Comparison of ENCODE assay signal across 8 mouse cellular contexts in the genomic region with DNA sequence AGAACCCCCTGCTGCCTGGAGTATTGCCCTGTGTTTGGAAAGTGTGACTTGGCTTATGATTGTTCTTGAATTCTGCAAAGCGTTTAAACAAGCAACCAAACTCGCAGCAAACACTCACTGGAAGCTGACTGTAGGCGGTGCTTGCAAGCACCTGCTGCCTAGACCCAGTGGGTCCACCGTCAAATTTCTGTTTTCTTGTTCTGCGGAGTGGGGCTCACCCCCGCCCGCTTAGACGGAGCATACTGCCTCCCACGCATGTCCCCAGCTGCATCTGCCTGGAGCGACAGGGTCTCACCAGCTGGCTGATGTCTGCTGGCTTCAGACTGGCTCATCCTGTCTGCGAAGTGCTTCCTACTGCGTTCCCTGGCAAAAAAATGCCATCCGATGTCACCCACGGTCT. TPM values are rescaled to one million over a fixed set of nuclear protein-coding genes. Genes with fewer than 3 reads are reported as not detected.
A peak's percentile ranks its signal among the peaks of the same experiment; 100 is the strongest.
DNase-seq lines count a peak whose midpoint lies in the region; ATAC-seq and TF ChIP-seq lines count a peak whose summit lies in the region.

No protein-coding gene starts in this region.

- H3K27me3 ChIP-seq in heart, embryonic 10.5 days (ENCODE audit: insufficient read depth, poor library complexity, severe bottlenecking) = peaks cover 17% of the 10 kb centered on the region
- H3K27me3 ChIP-seq in kidney, adult 2 months (replicated peaks; ENCODE audit: control insufficient read depth, insufficient read depth, low read length) = no peaks in the 10 kb centered on the region
- peaks cover 29% of the 10 kb centered on the region for H3K27me3 ChIP-seq in midbrain, embryonic 10.5 days (ENCODE audit: low read depth, poor library complexity, severe bottlenecking)
- no peaks in the 10 kb centered on the region for H3K27me3 ChIP-seq in stomach, embryonic 14.5 days (ENCODE audit: control insufficient read depth, insufficient read depth, low read length)

- peak; percentile 12 for DNase-seq in adrenal gland, postnatal 25 days
- DNase-seq in heart, embryonic 10.5 days (ENCODE audit: low spot score) = no peak
- peak; percentile 63 for DNase-seq in kidney, adult 2 months
- DNase-seq in left cerebral cortex, postnatal 25 days (ENCODE audit: low spot score in 2 of 2) = peak; percentile 77 to 82
- DNase-seq in midbrain, embryonic 10.5 days (ENCODE audit: low spot score) = no peak
- DNase-seq in embryo, embryonic 11 days = no peak

- no peaks in the 10 kb centered on the region for H3K9me3 ChIP-seq in heart, embryonic 10.5 days
- no peaks in the 10 kb centered on the region for H3K9me3 ChIP-seq in midbrain, embryonic 10.5 days (replicated peaks)
- H3K9me3 ChIP-seq in stomach, embryonic 14.5 days (ENCODE audit: control insufficient read depth, low read depth, low read length) = no peaks in the 10 kb centered on the region

- 15% methylated on average over 14 of the region's 14 CpGs for WGBS in heart, embryonic 10.5 days
- WGBS in kidney, adult 2 months = 8% methylated on average over 14 of the region's 14 CpGs
- WGBS in midbrain, embryonic 10.5 days = 26% methylated on average over 14 of the region's 14 CpGs
- WGBS in stomach, embryonic 14.5 days = 11% methylated on average over 14 of the region's 14 CpGs

- H3K4me2 ChIP-seq in stomach, embryonic 14.5 days (replicated peaks; ENCODE audit: low read depth, low read length) = peak overlapping the region; percentile 52

- peaks cover 20% of the 10 kb centered on the region for H3K4me1 ChIP-seq in heart, embryonic 10.5 days
- peaks cover 4% of the 10 kb centered on the region; the same call in 1 of the 2 replicates for H3K4me1 ChIP-seq in kidney, adult 2 months (ENCODE audit: control insufficient read depth, insufficient read depth, low read length)
- peaks cover 14% of the 10 kb centered on the region for H3K4me1 ChIP-seq in midbrain, embryonic 10.5 days
- peaks cover 12% of the 10 kb centered on the region; the same call in 1 of the 2 replicates for H3K4me1 ChIP-seq in stomach, embryonic 14.5 days (ENCODE audit: control insufficient read depth, insufficient read depth, low read length)

- H3K4me3 ChIP-seq in heart, embryonic 10.5 days = peak overlapping the region; percentile 57
- H3K4me3 ChIP-seq in kidney, adult 2 months (ENCODE audit: insufficient read depth, low read depth, low read length) = peak overlapping the region; percentile 30; the same call in 1 of the 2 replicates
- peak overlapping the region; percentile 48 for H3K4me3 ChIP-seq in midbrain, embryonic 10.5 days
- peak overlapping the region; percentile 18; the same call in 1 of the 2 replicates for H3K4me3 ChIP-seq in stomach, embryonic 14.5 days (ENCODE audit: low read depth, low read length)

- ATAC-seq in CD4-positive, CD25-positive, alpha-beta regulatory T cell, adult 4 months = peak; percentile 86
- no peak; the same call in 1 of the 2 replicates for ATAC-seq in stomach, embryonic 14.5 days (ENCODE audit: insufficient number of reproducible peaks, insufficient read depth, low FRiP score, low read depth)

- TF ChIP-seq CTCF in kidney, adult 2 months (conservative IDR thresholded peaks at IDR 0.05; ENCODE audit: insufficient read depth, insufficient read length, low read depth, low read length) = no peak

- no peaks in the 10 kb centered on the region for H3K36me3 ChIP-seq in heart, embryonic 10.5 days
- no peaks in the 10 kb centered on the region for H3K36me3 ChIP-seq in kidney, adult 2 months (ENCODE audit: control insufficient read depth, insufficient read depth, low read length)
- no peaks in the 10 kb centered on the region for H3K36me3 ChIP-seq in midbrain, embryonic 10.5 days
- H3K36me3 ChIP-seq in stomach, embryonic 14.5 days (ENCODE audit: control insufficient read depth, insufficient read depth, low read length) = no peaks in the 10 kb centered on the region

- peak overlapping the region; percentile 36; the same call in 1 of the 2 replicates for H3K27ac ChIP-seq in heart, embryonic 10.5 days
- no peak overlapping the region; the same call in 1 of the 2 replicates for H3K27ac ChIP-seq in kidney, adult 2 months (ENCODE audit: insufficient read depth, low read depth, low read length)
- no peak overlapping the region for H3K27ac ChIP-seq in midbrain, embryonic 10.5 days (replicated peaks)
- no peak overlapping the region for H3K27ac ChIP-seq in stomach, embryonic 14.5 days (ENCODE audit: low read length)

- intact Hi-C loops in left cerebral cortex, postnatal 25 days (cut with DNase I) = no loop called here

- H3K9ac ChIP-seq in stomach, embryonic 14.5 days (replicated peaks; ENCODE audit: low read depth, low read length) = no peak overlapping the region

- no peak for TF ChIP-seq POLR2A in kidney, adult 2 months (IDR thresholded peaks at IDR 0.05; ENCODE audit: low read depth, low read length)

RNA-seq across cellular contexts. Expression of gene Pgpep1l, which starts 0.5 kb away (rescaled TPM):
- 1 to 10 TPM; 6.2 to 6.6 TPM for polyA plus RNA-seq in CD4-positive, CD25-positive, alpha-beta regulatory T cell, adult 4 months (2017; shearing (Covaris generic))
- total RNA-seq in adrenal gland, postnatal 25 days (2021) = not detected in 2 replicates
- polyA plus RNA-seq in heart, embryonic 10.5 days (2016; fragmentation: Nextera tagmentation; extraction: Ambion mirVana) = not detected in 2 replicates
- 0.16 and 1.1 TPM in 2 replicates for polyA plus RNA-seq in kidney, adult 2 months (2012; rRNA removed)
- 1 to 10 TPM in 1 of 2 experiments, under 1 TPM in 1; 0.82 to 1.6 TPM for total RNA-seq in left cerebral cortex, postnatal 25 days (2021)
- not detected in 2 replicates for polyA plus RNA-seq in midbrain, embryonic 10.5 days (2016; fragmentation: Nextera tagmentation; extraction: Ambion mirVana)
- polyA plus RNA-seq in stomach, embryonic 14.5 days (2014; fragmentation: Nextera tagmentation; extraction: Ambion mirVana) = not detected in 2 replicates

RNA-seq across cellular contexts. Expression of gene Fam169b, which starts 9.1 kb away (rescaled TPM):
- polyA plus RNA-seq in CD4-positive, CD25-positive, alpha-beta regulatory T cell, adult 4 months (2017; shearing (Covaris generic)) = 100 to 1,000 TPM; 124 to 148 TPM
- total RNA-seq in adrenal gland, postnatal 25 days (2021) = 0.81 TPM in 1 of 2 replicates, not detected in the other
- 0.19 and 0.28 TPM in 2 replicates for polyA plus RNA-seq in heart, embryonic 10.5 days (2016; fragmentation: Nextera tagmentation; extraction: Ambion mirVana)
- polyA plus RNA-seq in kidney, adult 2 months (2012; rRNA removed) = 7.9 and 11.3 TPM in 2 replicates
- total RNA-seq in left cerebral cortex, postnatal 25 days (2021) = 1 to 10 TPM; 1.8 to 2.2 TPM
- 0.26 and 0.30 TPM in 2 replicates for polyA plus RNA-seq in midbrain, embryonic 10.5 days (2016; fragmentation: Nextera tagmentation; extraction: Ambion mirVana)
- 0.17 and 0.21 TPM in 2 replicates for polyA plus RNA-seq in stomach, embryonic 14.5 days (2014; fragmentation: Nextera tagmentation; extraction: Ambion mirVana)

Comparison
In these comparisons a context has a peak if more than half of its experiments do, and no peak if none do; other contexts are left out.
1. DNase-seq: peak in adrenal gland, postnatal 25 days (single experiment), kidney, adult 2 months (single experiment) and left cerebral cortex, postnatal 25 days (2 of 2); none in heart, embryonic 10.5 days (single experiment), midbrain, embryonic 10.5 days (single experiment) and embryo, embryonic 11 days (single experiment).
2. RNA of gene Fam169b, which starts 9.1 kb away (polyA plus RNA-seq): 124 to 148 TPM in CD4-positive, CD25-positive, alpha-beta regulatory T cell, adult 4 months; 7.9 to 11.3 TPM in kidney, adult 2 months, 0.26 to 0.30 TPM in midbrain, embryonic 10.5 days, 0.19 to 0.28 TPM in heart, embryonic 10.5 days and 0.17 to 0.21 TPM in stomach, embryonic 14.5 days; every median in the first group is over 10 times any median in the second.
3. Peak in every context shown above with its lines, with median percentiles within 50 percentile points of each other: H3K4me3 ChIP-seq.